ENCODE assay signal across 13 mouse cellular contexts in the genomic region with DNA sequence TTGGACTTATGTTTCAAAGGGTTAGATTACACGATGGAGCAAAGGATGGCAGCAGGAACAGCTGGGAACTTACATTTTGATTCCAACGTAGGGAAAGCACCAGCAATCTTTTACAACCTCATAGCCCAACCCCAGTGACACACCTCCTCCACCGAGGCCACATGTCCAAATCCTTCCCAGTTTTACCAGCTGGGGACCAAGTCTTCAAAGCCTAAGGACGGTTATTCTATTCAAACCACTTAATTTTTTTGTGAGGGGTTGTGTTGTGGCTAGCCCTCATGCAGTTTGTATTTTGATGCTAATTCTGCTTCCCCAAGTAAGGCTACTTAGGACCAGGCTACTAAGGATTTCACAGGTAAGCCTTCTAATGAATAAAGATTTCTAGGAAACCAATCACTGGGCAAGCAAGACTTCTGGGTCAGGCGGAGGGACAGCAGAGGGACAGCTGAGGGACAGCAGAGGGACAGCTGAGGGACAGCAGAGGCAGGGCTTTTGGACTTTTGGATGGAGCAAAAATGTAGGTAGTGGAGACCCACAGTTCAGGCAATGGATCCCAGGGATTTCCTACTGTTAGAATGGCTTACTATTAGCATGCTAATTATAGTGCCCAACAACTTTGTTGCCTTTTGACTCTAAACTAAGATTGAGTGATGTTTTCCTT.
"Had no signal": no experiment of that assay in that cellular context is flagged by ENCODE, and none has a peak within 500 bp of the region (broad histone marks: within the 10 kb centered on the region; RNA-seq: fewer than 3 reads in every experiment).

No protein-coding gene starts in this region.

- H3K9ac ChIP-seq: liver, embryonic 13.5 days; midbrain, embryonic 12.5 days; midbrain, embryonic 15.5 days had no signal

- H3K4me3 ChIP-seq: left cerebral cortex, adult 2 months; liver, embryonic 13.5 days; midbrain, embryonic 12.5 days; midbrain, embryonic 15.5 days had no signal

- H3K27ac ChIP-seq: left cerebral cortex, adult 2 months; liver, embryonic 13.5 days; midbrain, embryonic 12.5 days; midbrain, embryonic 15.5 days had no signal

- H3K4me2 ChIP-seq: liver, embryonic 13.5 days; midbrain, embryonic 12.5 days; midbrain, embryonic 15.5 days had no signal

- ATAC-seq: midbrain, embryonic 15.5 days had no signal

- H3K27me3 ChIP-seq: liver, embryonic 13.5 days; midbrain, embryonic 12.5 days; midbrain, embryonic 15.5 days had no signal

- H3K9me3 ChIP-seq: liver, embryonic 13.5 days; midbrain, embryonic 12.5 days; midbrain, embryonic 15.5 days had no signal

- H3K36me3 ChIP-seq: liver, embryonic 13.5 days; midbrain, embryonic 12.5 days; midbrain, embryonic 15.5 days had no signal

- DNase-seq: kidney, adult 9 months; kidney, postnatal 14 days; kidney, postnatal 4 days; layer of hippocampus, postnatal 36 days; liver, embryonic 13.5 days; lung, adult 2 months; lung, postnatal 14 days; lung, postnatal 4 days; thymus, adult 18-20 months; thymus, postnatal 36 days had no signal
